Mouse (Mus musculus) heart, adult 18-20 months (tissue): ENCODE data around the gene Commd7. TPM values are rescaled to one million over a fixed set of nuclear protein-coding genes. Genes with fewer than 3 reads are reported as not detected.

ENCODE experiments used
- DNase-seq, 2 experiments: peaks; one replicate each; pipeline ENCODE4 v3.0.0; 2021 to 2022; ENCODE audit warnings: mixed read lengths in 1 of 2
- total RNA-seq, 2 experiments: library from RNA; stranded (reverse); gene quantifications; 2 replicates each; pipeline ENCODE4 v1.2.3; 2021

Commd7 gene
- total RNA-seq, 2 experiments from 2014 or later: 15.3 to 15.8 TPM

DNA sequence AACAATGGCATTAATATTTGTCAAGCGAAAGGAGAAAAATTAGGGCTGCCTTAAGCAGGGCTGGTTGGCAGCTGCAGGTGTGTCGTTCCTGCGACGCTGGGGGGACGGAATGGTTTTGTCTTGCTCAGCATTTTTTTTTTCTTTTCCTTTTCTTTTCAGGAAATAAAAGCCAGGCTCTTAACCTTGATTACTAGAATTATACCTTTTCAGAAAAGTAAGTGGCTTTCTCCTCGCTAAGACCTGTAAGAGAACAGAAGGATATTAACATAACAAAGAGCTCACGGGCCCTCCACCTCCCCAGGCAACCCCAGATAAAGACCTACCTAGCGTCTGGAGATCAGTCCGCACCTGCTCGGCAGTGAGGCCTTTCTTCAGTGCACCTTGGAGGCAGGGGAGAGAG lies 10.1 kb downstream of the Commd7 start:
- no peak for DNase-seq

DNA sequence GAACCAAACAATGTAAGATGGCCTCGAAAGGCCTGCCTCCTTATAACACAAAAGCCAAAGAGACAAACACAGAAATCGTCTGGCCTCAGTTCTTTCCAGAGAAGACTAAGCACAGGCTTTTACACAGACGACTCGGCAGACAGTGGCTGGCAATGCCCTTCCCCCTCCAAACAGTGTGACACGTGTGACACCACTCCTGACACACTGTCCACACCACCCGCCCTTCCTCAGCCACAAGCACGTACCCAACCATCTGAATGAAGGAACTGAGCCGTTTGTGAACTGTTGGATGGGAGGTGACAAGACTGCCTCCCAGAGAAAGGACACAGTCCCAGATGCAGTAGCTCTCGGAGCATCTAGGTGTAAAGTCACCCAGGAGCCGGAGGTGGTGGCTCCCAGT lies 13.7 kb downstream of the Commd7 start:
- no peak for DNase-seq

DNA sequence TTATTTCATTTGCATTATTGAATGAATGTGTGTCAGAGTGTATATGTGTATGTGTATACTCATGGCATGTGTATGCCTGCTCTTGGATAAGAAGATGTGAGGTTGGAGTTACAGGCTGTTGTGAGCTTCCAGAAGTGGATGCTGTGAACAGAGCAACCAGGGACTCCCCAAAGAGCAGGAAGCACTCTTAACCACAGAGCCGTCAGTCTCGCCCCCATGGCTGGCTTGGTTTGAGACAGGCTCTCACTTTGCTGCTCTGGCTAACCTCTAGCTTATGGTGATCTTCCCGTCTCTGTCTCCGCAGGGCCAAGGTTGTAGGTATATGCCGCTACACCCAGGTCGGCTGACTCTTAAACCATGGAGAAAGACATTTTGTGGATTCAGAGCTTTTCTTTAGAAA lies 14.1 kb downstream of the Commd7 start:
- no peak for DNase-seq

DNA sequence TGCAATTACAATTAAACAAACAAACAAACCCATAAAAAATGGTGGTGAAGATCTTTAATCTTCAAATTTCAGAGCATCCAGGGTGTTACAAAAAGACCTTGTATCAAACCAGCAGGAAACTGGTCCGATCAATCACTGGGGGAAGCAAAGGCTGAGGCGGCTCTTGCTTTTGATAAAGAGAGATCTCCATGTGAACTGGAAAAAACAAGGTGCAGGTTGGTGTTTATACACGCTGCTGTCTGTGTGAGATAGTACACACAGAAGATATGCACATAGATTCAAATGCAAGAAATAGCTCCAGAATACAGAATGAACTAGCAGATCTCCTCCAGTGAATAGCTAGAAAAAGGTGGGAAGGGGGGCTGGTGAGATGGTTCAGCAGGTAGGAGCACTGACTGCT lies 15.7 kb downstream of the Commd7 start:
- no peak for DNase-seq

GRCm38 (mm10) chr2:153612594-153613281 lies 19.8 kb downstream of the Commd7 start:
- peak; percentile 27 to 52 for DNase-seq

GRCm38 (mm10) chr2:153611743-153612142 lies 20.8 kb downstream of the Commd7 start:
- no peak for DNase-seq

GRCm38 (mm10) chr2:153611241-153611630 lies 21.3 kb downstream of the Commd7 start:
- DNase-seq: no peak

DNA sequence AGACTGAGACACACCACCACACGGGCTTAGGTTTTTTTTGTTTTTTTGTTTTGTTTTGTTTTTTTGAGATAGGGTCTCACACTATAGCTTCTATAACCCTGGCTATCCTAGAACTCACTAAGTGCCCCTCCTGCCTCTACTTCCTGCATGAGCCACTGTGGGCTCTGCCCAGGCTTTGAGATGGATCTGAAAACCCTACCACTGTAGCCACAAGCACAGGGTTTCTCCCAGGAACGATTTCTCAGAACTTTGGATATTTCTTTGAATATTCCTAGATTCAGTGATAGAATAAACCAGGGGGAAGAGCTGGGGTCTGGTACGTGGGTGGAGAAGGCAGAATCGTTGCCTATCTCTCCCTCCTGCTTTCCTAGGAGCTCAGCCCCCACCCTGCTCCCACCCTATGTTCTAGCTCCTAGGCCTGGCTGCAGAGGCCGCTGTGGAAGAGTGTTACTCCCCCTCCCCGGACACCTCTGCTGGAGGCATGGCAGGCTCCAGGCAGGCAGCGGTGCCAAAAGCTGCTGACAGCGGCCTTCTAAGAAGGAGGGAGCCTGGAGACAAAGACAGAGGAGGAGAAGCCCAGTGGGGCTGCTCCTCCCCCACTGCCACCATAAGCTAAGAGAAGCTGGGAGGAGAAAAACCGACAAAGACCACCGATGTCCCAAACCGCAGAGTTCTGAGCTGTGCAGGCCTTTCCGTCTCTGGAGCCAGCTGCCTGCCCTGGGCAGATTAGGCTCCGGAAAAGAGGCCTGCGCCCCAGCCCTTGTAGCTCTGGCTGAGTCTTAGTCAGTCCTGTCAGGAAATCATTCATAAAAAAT lies 21.9 kb downstream of the Commd7 start:
- DNase-seq: no peak

DNA sequence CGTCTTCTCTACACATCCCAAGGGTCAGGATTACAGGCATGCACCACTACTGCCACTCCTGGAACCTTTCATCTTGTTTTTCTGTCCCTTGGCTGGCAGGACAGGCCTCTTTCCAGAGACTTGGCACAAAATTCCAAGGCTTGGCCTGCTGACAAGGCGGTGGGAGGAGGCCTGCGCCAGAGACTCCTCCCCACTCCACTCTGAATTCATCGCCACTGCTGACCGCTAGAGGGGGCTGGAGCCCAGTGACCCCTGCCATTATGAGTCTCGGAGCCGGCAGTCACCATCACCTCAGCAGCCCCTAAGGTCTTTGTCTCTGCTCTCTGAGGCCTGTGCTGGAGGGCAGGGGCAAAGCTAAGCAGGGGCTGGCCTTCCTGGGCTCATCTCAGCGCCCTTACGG lies 23.0 kb downstream of the Commd7 start:
- DNase-seq: peak; percentile 88 to 90

GRCm38 (mm10) chr2:153609058-153609457 lies 23.5 kb downstream of the Commd7 start:
- peak; percentile 30 to 43 for DNase-seq

GRCm38 (mm10) chr2:153607870-153608515 lies 24.6 kb downstream of the Commd7 start:
- peak; percentile 70 to 82 for DNase-seq

DNA sequence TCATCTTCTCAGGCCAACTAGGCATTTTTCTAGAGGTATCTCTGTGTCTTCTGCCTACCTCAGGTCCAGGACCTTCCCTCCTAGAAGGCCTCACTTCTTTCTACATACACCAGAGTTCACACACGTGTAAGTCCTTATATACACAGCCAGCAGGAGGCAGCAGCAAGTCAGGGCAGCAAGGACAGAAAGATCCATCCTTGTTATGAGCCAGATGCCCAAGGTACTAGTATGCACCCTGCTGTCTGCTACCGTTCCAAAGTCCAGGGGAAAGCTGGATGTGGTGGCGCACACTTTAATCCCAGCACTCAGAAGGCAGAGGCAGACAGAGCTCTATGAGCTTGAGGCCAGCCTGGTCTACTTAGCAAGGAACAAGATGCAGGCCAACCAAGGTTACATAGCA lies 26.2 kb downstream of the Commd7 start:
- peak in 1 of 2 experiments; percentile 39 for DNase-seq

- no peak for DNase-seq
These were observed 28.9 kb downstream of the Commd7 start for GRCm38 (mm10) chr2:153603724-153604123.

GRCm38 (mm10) chr2:153600667-153601648 lies 31.6 kb downstream of the Commd7 start:
- DNase-seq: peak; percentile 53 to 68

GRCm38 (mm10) chr2:153600021-153600666 lies 32.4 kb downstream of the Commd7 start:
- DNase-seq: peak; percentile 51 to 73

GRCm38 (mm10) chr2:153597626-153598025 lies 35.0 kb downstream of the Commd7 start:
- no peak for DNase-seq

DNA sequence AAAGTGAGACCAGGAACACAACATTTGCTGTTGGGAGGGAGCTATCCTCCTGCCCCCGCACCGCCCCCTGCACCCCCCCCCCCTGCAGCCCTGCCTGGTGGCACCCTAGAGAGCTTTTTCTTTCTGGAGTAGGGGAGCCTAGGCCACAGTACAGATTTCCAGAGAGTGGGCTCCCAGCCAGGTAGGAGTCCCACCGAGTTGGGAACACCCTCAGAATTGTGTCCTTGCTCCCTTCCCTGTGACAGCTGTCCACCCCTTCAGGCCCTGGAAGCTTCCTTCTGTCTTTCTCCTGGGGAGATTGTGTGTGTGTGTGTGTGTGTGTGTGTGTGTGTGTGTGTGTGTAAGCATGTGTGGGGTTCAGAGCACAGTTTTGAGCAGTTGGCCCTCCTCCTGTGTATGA lies 35.6 kb downstream of the Commd7 start:
- DNase-seq: no peak

- DNase-seq: no peak
These were observed 37.6 kb downstream of the Commd7 start for GRCm38 (mm10) chr2:153594998-153595397.

GRCm38 (mm10) chr2:153593186-153593585 lies 39.4 kb downstream of the Commd7 start:
- no peak for DNase-seq

GRCm38 (mm10) chr2:153592056-153593014 lies 40.2 kb downstream of the Commd7 start:
- no peak for DNase-seq
